In the genomic region with DNA sequence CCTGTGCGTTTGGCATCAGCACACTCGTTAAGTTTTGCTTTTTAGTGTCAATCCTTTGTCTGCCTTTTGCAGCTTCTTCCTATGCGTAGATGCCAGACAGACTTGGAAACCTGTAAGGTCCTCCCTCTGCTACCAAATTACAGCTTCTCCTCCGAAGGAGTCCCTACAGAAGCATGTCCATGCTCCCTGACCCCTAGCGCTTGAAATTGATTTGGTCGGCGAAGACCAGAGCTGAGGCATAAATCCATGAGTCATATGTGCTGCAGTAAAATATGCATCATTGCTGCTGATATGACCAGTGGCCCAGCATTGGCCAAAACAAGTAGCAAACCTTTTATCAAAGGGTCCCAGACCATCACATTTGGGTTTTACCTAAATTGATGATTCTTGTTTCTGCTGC, we compare ENCODE assay signal across 8 mouse cellular contexts. TPM values are rescaled to one million over a fixed set of nuclear protein-coding genes. Genes with fewer than 3 reads are reported as not detected.
DNase-seq lines count a peak whose midpoint lies in the region; ATAC-seq and TF ChIP-seq lines count a peak whose summit lies in the region.

No protein-coding gene starts in this region.

- no peaks in the 10 kb centered on the region for H3K27me3 ChIP-seq in kidney, embryonic 15.5 days
- no peaks in the 10 kb centered on the region for H3K27me3 ChIP-seq in erythroblast, embryonic 14.5 days (ENCODE audit: control insufficient read depth)
- no peaks in the 10 kb centered on the region for H3K27me3 ChIP-seq in liver, adult 2 months (ENCODE audit: control insufficient read depth, insufficient read depth, low read length)
- no peaks in the 10 kb centered on the region for H3K27me3 ChIP-seq in stomach, postnatal 0 days (ENCODE audit: control insufficient read depth, insufficient read depth, low read length)

- TF ChIP-seq EP300 in stomach, postnatal 0 days (optimal IDR thresholded peaks at IDR 0.05) = no peak

- 0 out of 2 replicates have a peak, but pooled peaks cover 12% of the 10 kb centered on the region for H3K36me3 ChIP-seq in kidney, embryonic 15.5 days
- peaks cover 53% of the 10 kb centered on the region for H3K36me3 ChIP-seq in erythroblast, embryonic 14.5 days (ENCODE audit: control insufficient read depth)
- no peaks in the 10 kb centered on the region for H3K36me3 ChIP-seq in liver, adult 2 months (ENCODE audit: control insufficient read depth, insufficient read depth, low read length)
- H3K36me3 ChIP-seq in stomach, postnatal 0 days (ENCODE audit: control insufficient read depth, insufficient read depth, low read length) = no peaks in the 10 kb centered on the region

- peaks cover 31% of the 10 kb centered on the region for H3K79me2 ChIP-seq in liver, adult 2 months (ENCODE audit: control insufficient read depth, insufficient read depth, low read length)

- H3K4me2 ChIP-seq in kidney, embryonic 15.5 days = peak overlapping the region; percentile 83
- H3K4me2 ChIP-seq in stomach, postnatal 0 days (replicated peaks; ENCODE audit: low read depth) = peak overlapping the region; percentile 76

- ATAC-seq in kidney, embryonic 15.5 days (replicated peaks; ENCODE audit: low FRiP score) = no peak
- ATAC-seq in stomach, postnatal 0 days (ENCODE audit: low FRiP score, low TSS enrichment) = no peak

- no peak for TF ChIP-seq POLR2A in liver, adult 2 months (IDR thresholded peaks at IDR 0.05; ENCODE audit: extremely low read depth, insufficient read depth, low read length)

- H3K4me1 ChIP-seq in kidney, embryonic 15.5 days = peaks cover 35% of the 10 kb centered on the region
- H3K4me1 ChIP-seq in erythroblast, embryonic 14.5 days (ENCODE audit: control insufficient read depth) = peaks cover 62% of the 10 kb centered on the region
- peaks cover 25% of the 10 kb centered on the region for H3K4me1 ChIP-seq in liver, adult 2 months (ENCODE audit: control insufficient read depth, insufficient read depth, low read length)
- H3K4me1 ChIP-seq in stomach, postnatal 0 days (replicated peaks; ENCODE audit: control insufficient read depth, insufficient read depth) = no peaks in the 10 kb centered on the region

- DNase-seq in kidney, postnatal 14 days = no peak
- DNase-seq in MN1 (ENCODE audit: low spot score) = peak; percentile 65
- peak; percentile 17 for DNase-seq in liver, adult 2 months (ENCODE audit: extremely low read depth, low read depth, low spot score)
- peak; percentile 31 for DNase-seq in stomach, postnatal 0 days (ENCODE audit: low spot score)
- DNase-seq in thymus, postnatal 36 days = no peak
- DNase-seq in layer of hippocampus, adult 8-10 months (ENCODE audit: low spot score in 2 of 2) = no peak

- H3K9me3 ChIP-seq in kidney, embryonic 15.5 days (replicated peaks) = no peaks in the 10 kb centered on the region
- no peaks in the 10 kb centered on the region for H3K9me3 ChIP-seq in erythroblast, embryonic 14.5 days (ENCODE audit: control insufficient read depth, low read length)
- no peaks in the 10 kb centered on the region for H3K9me3 ChIP-seq in stomach, postnatal 0 days (ENCODE audit: control insufficient read depth, low read length)

- TF ChIP-seq CTCF in liver, adult 2 months (IDR thresholded peaks at IDR 0.05; ENCODE audit: low read depth, low read length) = no peak
- TF ChIP-seq CTCF in stomach, postnatal 0 days (IDR thresholded peaks at IDR 0.05; ENCODE audit: low read depth) = no peak

- H3K4me3 ChIP-seq in kidney, embryonic 15.5 days (replicated peaks) = peak overlapping the region; percentile 74
- H3K4me3 ChIP-seq in erythroblast, embryonic 14.5 days (replicated peaks) = peak overlapping the region; percentile 96
- H3K4me3 ChIP-seq in liver, adult 2 months (ENCODE audit: insufficient read depth, low read depth, low read length) = peak overlapping the region; percentile 90
- H3K4me3 ChIP-seq in stomach, postnatal 0 days (ENCODE audit: low read depth, low read length) = peak overlapping the region; percentile 82

- peak overlapping the region; percentile 93 for H3K27ac ChIP-seq in kidney, embryonic 15.5 days
- no peak overlapping the region for H3K27ac ChIP-seq in liver, adult 2 months (replicated peaks; ENCODE audit: insufficient read depth, low read depth, low read length)
- peak overlapping the region; percentile 98 for H3K27ac ChIP-seq in stomach, postnatal 0 days (replicated peaks)

- peak overlapping the region; percentile 84 for H3K9ac ChIP-seq in kidney, embryonic 15.5 days
- peak overlapping the region; percentile 83 for H3K9ac ChIP-seq in liver, adult 2 months (ENCODE audit: low read depth, low read length)
- peak overlapping the region; percentile 89 for H3K9ac ChIP-seq in stomach, postnatal 0 days (ENCODE audit: low read length)

- 5% methylated on average over 7 of the region's 7 CpGs for WGBS in kidney, embryonic 15.5 days
- WGBS in liver, adult 2 months = 4% methylated on average over 7 of the region's 7 CpGs
- 2% methylated on average over 7 of the region's 7 CpGs for WGBS in stomach, postnatal 0 days

RNA-seq across cellular contexts. Expression of a gene that starts 1.0 kb away (rescaled TPM):
- polyA plus RNA-seq in kidney, embryonic 15.5 days (2015; fragmentation: Nextera tagmentation; extraction: Ambion mirVana) = 37.2 and 38.3 TPM in 2 replicates
- 3.6 and 4.2 TPM in 2 replicates for polyA plus RNA-seq in erythroblast, embryonic 14.5 days (2012)
- total RNA-seq in liver, adult 2 months (2014; rRNA removed) = 6.3 and 8.7 TPM in 2 replicates
- 19.7 and 20.3 TPM in 2 replicates for polyA plus RNA-seq in liver, adult 2 months (2012; rRNA removed)
- polyA plus RNA-seq in stomach, postnatal 0 days (2015; fragmentation: Nextera tagmentation; extraction: Ambion mirVana) = 35.3 and 35.5 TPM in 2 replicates
- total RNA-seq in layer of hippocampus, adult 8-10 months (2022) = 10 to 100 TPM; 18.0 to 20.9 (median 18.0) TPM

RNA-seq across cellular contexts. Expression of a gene that starts 1.5 kb away (rescaled TPM):
- 543 and 552 TPM in 2 replicates for polyA plus RNA-seq in kidney, embryonic 15.5 days (2015; fragmentation: Nextera tagmentation; extraction: Ambion mirVana)
- polyA plus RNA-seq in erythroblast, embryonic 14.5 days (2012) = 3.4 and 5.0 TPM in 2 replicates
- total RNA-seq in liver, adult 2 months (2014; rRNA removed) = 111 and 115 TPM in 2 replicates
- 69.2 and 76.2 TPM in 2 replicates for polyA plus RNA-seq in liver, adult 2 months (2012; rRNA removed)
- 214 and 219 TPM in 2 replicates for polyA plus RNA-seq in stomach, postnatal 0 days (2015; fragmentation: Nextera tagmentation; extraction: Ambion mirVana)
- total RNA-seq in layer of hippocampus, adult 8-10 months (2022) = 100 to 1,000 TPM; 214 to 247 (median 220) TPM

RNA-seq across cellular contexts. Expression of a gene that starts 21.0 kb away (rescaled TPM):
- polyA plus RNA-seq in kidney, embryonic 15.5 days (2015; fragmentation: Nextera tagmentation; extraction: Ambion mirVana) = 69.3 and 75.1 TPM in 2 replicates
- polyA plus RNA-seq in erythroblast, embryonic 14.5 days (2012) = 0.37 and 0.47 TPM in 2 replicates
- 6.1 and 7.2 TPM in 2 replicates for total RNA-seq in liver, adult 2 months (2014; rRNA removed)
- polyA plus RNA-seq in liver, adult 2 months (2012; rRNA removed) = 11.3 and 16.2 TPM in 2 replicates
- 14.1 and 14.7 TPM in 2 replicates for polyA plus RNA-seq in stomach, postnatal 0 days (2015; fragmentation: Nextera tagmentation; extraction: Ambion mirVana)
- total RNA-seq in layer of hippocampus, adult 8-10 months (2022) = 10 to 100 TPM; 49.4 to 57.5 (median 53.2) TPM

RNA-seq across cellular contexts. Expression of a gene that starts 29.1 kb away (rescaled TPM):
- polyA plus RNA-seq in kidney, embryonic 15.5 days (2015; fragmentation: Nextera tagmentation; extraction: Ambion mirVana) = not detected in 2 replicates
- polyA plus RNA-seq in erythroblast, embryonic 14.5 days (2012) = not detected in 2 replicates
- total RNA-seq in liver, adult 2 months (2014; rRNA removed) = not detected in 2 replicates
- not detected in 2 replicates for polyA plus RNA-seq in liver, adult 2 months (2012; rRNA removed)
- polyA plus RNA-seq in stomach, postnatal 0 days (2015; fragmentation: Nextera tagmentation; extraction: Ambion mirVana) = not detected in 2 replicates
- total RNA-seq in layer of hippocampus, adult 8-10 months (2022) = not detected

RNA-seq across cellular contexts. Expression of a gene that starts 50.0 kb away (rescaled TPM):
- polyA plus RNA-seq in kidney, embryonic 15.5 days (2015; fragmentation: Nextera tagmentation; extraction: Ambion mirVana) = 0.08 and 0.18 TPM in 2 replicates
- polyA plus RNA-seq in erythroblast, embryonic 14.5 days (2012) = not detected in 2 replicates
- total RNA-seq in liver, adult 2 months (2014; rRNA removed) = not detected in 2 replicates
- polyA plus RNA-seq in liver, adult 2 months (2012; rRNA removed) = not detected in 2 replicates
- 0.10 and 0.16 TPM in 2 replicates for polyA plus RNA-seq in stomach, postnatal 0 days (2015; fragmentation: Nextera tagmentation; extraction: Ambion mirVana)
- total RNA-seq in layer of hippocampus, adult 8-10 months (2022) = 10 to 100 TPM; 68.2 to 87.1 (median 81.3) TPM

Comparison
In these comparisons a context has a peak if more than half of its experiments do, and no peak if none do; other contexts are left out.
1. DNase-seq: peak in MN1 (single experiment), liver, adult 2 months (single experiment) and stomach, postnatal 0 days (single experiment); none in kidney, postnatal 14 days (single experiment), thymus, postnatal 36 days (0 of 2) and layer of hippocampus, adult 8-10 months (0 of 2).
2. RNA of a gene that starts 1.5 kb away (polyA plus RNA-seq): 543 to 552 TPM in kidney, embryonic 15.5 days, 214 to 219 TPM in stomach, postnatal 0 days and 69.2 to 76.2 TPM in liver, adult 2 months; 3.4 to 5.0 TPM in erythroblast, embryonic 14.5 days; every median in the first group is over 10 times any median in the second.
3. Peak in every context shown above with its lines, with median percentiles within 50 percentile points of each other: H3K4me3 ChIP-seq and H3K9ac ChIP-seq.